Mouse (Mus musculus) stomach, adult 2 months (tissue): ENCODE results near the gene Ccdc106. TPM values are rescaled to one million over a fixed set of nuclear protein-coding genes. Genes with fewer than 3 reads are reported as not detected.

Experiments used
- polyA plus RNA-seq: library from polyadenylated mRNA; depleted of rRNA; stranded (reverse); fragments of >200 nt; gene quantifications from 2 replicates; pipeline ENCODE4 v1.2.3, GENCODE M21; 2012; rRNA removed

Ccdc106 gene
- 2.9 and 4.2 TPM in 2 replicates for polyA plus RNA-seq

GRCm38 (mm10) chr7:5020000-5020681, at the start of gene Ccdc106, which contains the start of gene Zfp865:
Ccdc106 (plus strand) TSS chr7:5020553.
Zfp865 (plus strand) TSS chr7:5020376.

GRCm38 (mm10) chr7:4971068-4971467, 49.3 kb upstream of the Ccdc106 start, which contains the start of gene Sbk3:
Sbk3 (minus strand) TSS chr7:4971168.

DNA sequence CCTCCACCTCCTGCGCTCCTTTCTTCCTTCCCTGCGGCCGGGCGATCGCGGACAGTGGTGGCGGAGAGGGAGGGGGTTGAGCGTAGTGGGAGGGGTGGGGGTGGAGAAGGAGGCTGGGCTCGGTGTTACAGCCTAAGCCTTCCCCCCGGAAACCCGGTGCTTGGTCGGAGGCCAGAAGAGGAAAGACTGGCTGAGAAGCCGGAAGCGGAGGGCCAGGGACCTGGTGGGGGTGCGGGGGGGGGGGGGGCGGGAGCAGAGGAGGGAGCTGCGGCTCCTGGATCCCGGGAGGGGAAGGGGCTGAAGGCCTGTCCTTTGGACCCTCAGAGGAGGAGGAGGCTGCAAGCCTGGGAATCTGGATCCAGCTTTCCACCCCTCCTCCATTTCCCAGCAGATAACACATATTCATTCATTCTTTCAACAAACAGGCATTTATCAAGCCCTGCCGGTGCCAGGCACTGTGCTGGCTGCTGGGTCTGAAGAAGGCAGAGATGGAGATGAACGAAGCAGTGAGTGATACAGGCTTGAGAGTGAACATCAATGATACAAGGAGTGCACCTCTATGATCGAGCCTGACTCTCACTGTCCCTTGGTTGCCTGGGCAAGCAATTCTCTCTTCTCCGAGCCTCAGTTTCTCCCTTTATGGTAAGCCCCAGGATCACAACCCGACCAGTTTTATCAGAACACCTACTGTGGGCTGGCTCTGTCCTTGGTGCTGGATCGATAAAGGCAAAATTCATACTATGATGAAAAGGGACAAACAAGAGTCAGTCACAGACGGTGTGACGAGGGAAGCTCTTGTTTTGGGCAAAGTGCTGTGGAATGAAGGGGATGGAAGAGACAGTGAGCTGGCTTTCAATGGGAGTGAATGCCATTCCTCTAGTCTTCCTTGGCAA, 24.1 kb upstream of the Ccdc106 start, which contains the start of gene Zfp579:
Gene Zfp579, minus strand, starts transcription at position 156 of the 893 bp plus-strand sequence.

DNA sequence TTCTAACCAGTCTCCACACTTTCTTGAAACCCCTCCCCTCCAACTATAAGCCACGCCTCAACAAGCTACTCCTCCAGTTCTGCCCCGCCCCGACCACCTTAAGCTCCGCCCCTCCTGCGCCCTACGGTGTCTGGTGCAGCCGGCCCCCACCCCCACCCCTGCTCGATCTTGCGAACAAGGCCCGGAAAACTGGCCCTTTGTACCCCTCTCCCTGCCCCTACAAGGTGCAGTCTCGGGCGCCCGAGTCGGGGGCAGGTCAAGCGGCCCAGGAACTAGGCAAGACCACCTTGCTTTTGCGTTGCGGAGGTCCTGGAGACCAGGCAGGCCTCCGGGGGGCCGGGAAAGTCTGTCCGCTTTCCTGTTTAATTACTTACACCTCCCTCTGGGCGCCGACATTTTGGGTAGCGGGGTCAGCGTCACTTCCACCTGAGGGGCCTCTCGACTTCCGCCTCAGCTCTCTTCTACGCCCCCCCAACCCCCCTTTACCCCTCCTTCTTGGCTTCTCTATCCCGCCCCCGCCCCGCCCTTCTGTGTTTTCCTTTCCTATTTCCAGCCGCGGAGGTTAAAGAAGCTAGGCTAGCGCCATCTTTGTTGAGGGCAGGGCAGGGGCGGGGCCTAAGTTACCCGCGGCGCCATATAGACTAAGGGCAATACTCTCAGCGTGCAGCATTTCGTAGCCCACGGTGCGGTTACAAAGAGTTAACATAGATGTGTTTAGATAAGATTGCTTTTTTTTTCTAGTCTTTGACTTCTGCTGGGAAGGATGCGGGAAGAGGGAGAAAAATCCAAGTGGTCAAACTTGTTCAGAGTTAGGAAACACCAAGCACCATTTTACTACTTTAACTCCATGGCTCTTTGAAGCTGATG, 5.9 kb upstream of the Ccdc106 start, which contains the start of the genes Zfp524 and Fiz1:
Gene Zfp524, plus strand, starts transcription at position 165 of the 867 bp plus-strand sequence.
Gene Fiz1, minus strand, starts transcription at position 447 of the 867 bp plus-strand sequence.

DNA sequence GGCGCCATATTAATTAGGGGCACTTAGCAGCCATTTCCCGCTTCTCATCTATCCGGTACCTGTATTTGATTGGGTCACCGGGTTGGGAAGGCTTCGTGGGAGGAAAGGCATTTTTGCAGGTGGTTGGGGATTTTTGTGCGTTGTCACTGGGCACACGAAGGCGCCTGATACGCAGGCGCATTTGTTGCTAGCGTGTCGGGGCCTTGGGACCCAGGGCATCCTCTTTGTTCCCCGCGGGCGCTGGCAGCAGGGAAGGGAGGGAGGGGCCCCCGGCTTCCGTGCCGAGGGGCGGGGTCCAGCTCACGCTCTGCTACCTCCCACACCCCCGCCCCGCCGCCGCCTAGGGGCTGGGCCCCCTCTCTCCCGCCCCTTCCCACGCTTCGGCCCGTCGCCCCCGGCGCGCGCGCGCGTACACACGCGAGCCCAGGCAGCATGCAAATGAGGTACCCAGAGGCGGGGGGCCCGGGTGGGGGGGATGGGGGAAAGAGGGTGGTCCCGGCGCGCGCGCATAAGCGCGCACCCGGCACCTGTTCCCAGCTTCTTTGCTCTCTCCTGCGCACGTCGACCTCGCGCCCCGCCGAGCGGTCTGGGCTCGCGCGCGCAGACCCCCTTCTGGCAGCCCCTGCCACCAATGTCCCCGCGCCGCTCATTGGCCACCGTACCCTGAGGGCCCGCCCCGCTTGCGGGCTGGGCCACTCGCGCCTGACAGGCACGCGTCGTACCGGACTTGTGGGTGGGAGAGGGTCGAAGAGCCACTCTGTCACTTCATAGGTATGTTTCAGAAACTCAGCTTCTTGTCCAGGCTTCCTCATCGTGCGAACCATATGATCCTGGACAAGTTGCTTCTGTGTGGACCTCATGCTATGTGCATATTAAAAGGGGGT, 5.0 kb upstream of the Ccdc106 start, which contains the start of gene Gm44973:
Gene Gm44973, plus strand, starts transcription at position 379 of the 884 bp plus-strand sequence.

DNA sequence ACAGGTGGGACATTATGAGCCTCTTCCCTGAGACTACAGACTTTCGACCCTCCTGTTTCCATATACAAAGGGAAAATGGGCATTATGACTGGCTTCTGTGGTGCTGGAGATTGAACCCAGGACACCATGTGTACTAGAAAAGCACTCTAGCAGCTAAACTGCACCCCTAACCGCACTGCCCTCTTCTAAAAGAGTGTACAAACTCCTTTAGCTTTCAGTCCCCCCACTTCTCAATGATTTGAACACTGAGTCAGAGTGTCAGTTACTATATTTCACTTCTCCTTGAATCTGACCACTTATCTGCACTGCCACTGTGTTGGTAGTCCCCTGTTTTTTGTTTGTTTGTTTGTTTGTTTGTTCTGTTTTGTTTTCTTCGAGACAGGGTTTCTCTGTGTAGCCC, 13.5 kb downstream of the Ccdc106 start, which contains the start of gene 4632433K11Rik:
Gene 4632433K11Rik, plus strand, starts transcription at position 301 of the 400 bp plus-strand sequence.

DNA sequence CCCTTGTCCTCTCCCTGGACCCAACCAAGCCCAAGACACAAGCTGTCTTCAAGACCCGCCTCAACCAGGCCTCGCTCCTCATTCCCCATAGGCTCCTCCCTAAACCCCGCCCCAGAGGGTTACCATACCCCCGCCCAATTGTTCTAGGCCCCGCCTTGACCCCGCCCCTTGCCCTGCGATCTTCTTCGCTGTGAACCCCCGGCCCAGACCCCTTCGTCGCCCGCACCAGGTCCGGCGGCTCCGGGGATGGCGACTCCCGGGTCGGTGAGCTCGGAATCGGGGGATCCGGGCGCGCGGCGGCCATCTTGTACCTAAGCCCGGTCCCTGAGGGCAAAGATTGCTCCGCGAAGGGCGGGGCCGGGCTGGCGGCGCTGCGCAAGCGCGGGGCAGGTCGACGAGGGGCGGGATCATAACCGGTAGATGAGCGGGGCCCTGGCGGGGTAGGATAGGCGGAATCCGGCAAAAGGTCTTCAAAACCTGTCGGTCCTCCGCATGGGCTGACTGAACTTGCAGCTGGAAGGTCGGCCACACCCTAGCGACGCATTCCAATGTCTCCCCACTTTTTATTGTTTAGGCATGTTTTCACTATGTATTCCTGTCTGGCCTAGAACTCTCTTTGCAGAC, 17.9 kb downstream of the Ccdc106 start, which contains the start of gene Zfp784:
Gene Zfp784, minus strand, starts transcription at position 338 of the 624 bp plus-strand sequence.

GRCm38 (mm10) chr7:5051193-5052192, 31.1 kb downstream of the Ccdc106 start, which contains the start of gene Zfp580:
Zfp580 (plus strand) TSS chr7:5051538.

GRCm38 (mm10) chr7:5061774-5062359, 41.5 kb downstream of the Ccdc106 start, which contains the start of gene U2af2:
U2af2 (plus strand) TSS chr7:5062143.

GRCm38 (mm10) chr7:5080010-5080751, 59.8 kb downstream of the Ccdc106 start, which contains the start of gene Epn1:
Epn1 (plus strand) TSS chr7:5080235.

Other genes with a start within 250 kb of the Ccdc106 start
- gene Fam71e2, start 249.3 kb upstream of the Ccdc106 start, polyA plus RNA-seq: not detected in 2 replicates
- 0.12 and 0.42 TPM in 2 replicates for gene Il11, start 237.7 kb upstream of the Ccdc106 start, polyA plus RNA-seq
- gene Tmem190, start 237.6 kb upstream of the Ccdc106 start, polyA plus RNA-seq: not detected in 2 replicates
- gene Tmem238, start 230.9 kb upstream of the Ccdc106 start, polyA plus RNA-seq: 157 and 379 TPM in 2 replicates
- 174 and 224 TPM in 2 replicates for gene Rpl28, start 227.7 kb upstream of the Ccdc106 start, polyA plus RNA-seq
- gene Ube2s, start 208.0 kb upstream of the Ccdc106 start, polyA plus RNA-seq: 106 and 114 TPM in 2 replicates
- gene Shisa7, start 175.9 kb upstream of the Ccdc106 start, polyA plus RNA-seq: 0.68 and 1.5 TPM in 2 replicates
- gene Isoc2b, start 150.3 kb upstream of the Ccdc106 start, polyA plus RNA-seq: 17.4 and 25.7 TPM in 2 replicates
- 12.8 and 15.9 TPM in 2 replicates for gene Isoc2a, start 143.4 kb upstream of the Ccdc106 start, polyA plus RNA-seq
- gene Gm36210, start 114.0 kb upstream of the Ccdc106 start, polyA plus RNA-seq: 0.05 TPM in 1 of 2 replicates, not detected in the other
- gene Zfp628, start 105.3 kb upstream of the Ccdc106 start, polyA plus RNA-seq: 13.0 and 16.4 TPM in 2 replicates
- 5.5 and 7.6 TPM in 2 replicates for gene Nat14, start 98.5 kb upstream of the Ccdc106 start, polyA plus RNA-seq
- gene Ssc5d, start 94.8 kb upstream of the Ccdc106 start, polyA plus RNA-seq: 4.7 and 6.8 TPM in 2 replicates
- 4.1 and 12.6 TPM in 2 replicates for gene Sbk2, start 56.1 kb upstream of the Ccdc106 start, polyA plus RNA-seq
- gene Sbk3, start 49.4 kb upstream of the Ccdc106 start, polyA plus RNA-seq: 0.12 and 0.40 TPM in 2 replicates
- 58.0 and 73.6 TPM in 2 replicates for gene Zfp579, start 24.4 kb upstream of the Ccdc106 start, polyA plus RNA-seq
- 21.3 and 34.0 TPM in 2 replicates for gene Zfp524, start 6.1 kb upstream of the Ccdc106 start, polyA plus RNA-seq
- gene Fiz1, start 5.9 kb upstream of the Ccdc106 start, polyA plus RNA-seq: 13.2 and 13.7 TPM in 2 replicates
- 0.17 TPM in 1 of 2 replicates, not detected in the other for gene Gm44973, start 5.1 kb upstream of the Ccdc106 start, polyA plus RNA-seq
- gene Zfp865, start 177 bp upstream of the Ccdc106 start, polyA plus RNA-seq: 16.3 and 18.3 TPM in 2 replicates
- not detected in 2 replicates for gene 4632433K11Rik, start 13.6 kb downstream of the Ccdc106 start, polyA plus RNA-seq
- gene Zfp784, start 17.9 kb downstream of the Ccdc106 start, polyA plus RNA-seq: 2.6 and 2.8 TPM in 2 replicates
- 13.4 and 37.9 TPM in 2 replicates for gene Zfp580, start 31.0 kb downstream of the Ccdc106 start, polyA plus RNA-seq
- gene U2af2, start 41.6 kb downstream of the Ccdc106 start, polyA plus RNA-seq: 49.3 and 66.5 TPM in 2 replicates
- gene Epn1, start 59.7 kb downstream of the Ccdc106 start, polyA plus RNA-seq: 186 and 241 TPM in 2 replicates
- gene Rfpl4, start 96.4 kb downstream of the Ccdc106 start, polyA plus RNA-seq: not detected in 2 replicates
- gene Rasl2-9, start 105.4 kb downstream of the Ccdc106 start, polyA plus RNA-seq: not detected in 2 replicates
- gene Vmn1r55, start 129.1 kb downstream of the Ccdc106 start, polyA plus RNA-seq: not detected in 2 replicates
- gene Vmn1r56, start 176.2 kb downstream of the Ccdc106 start, polyA plus RNA-seq: not detected in 2 replicates
- gene Vmn1r57, start 197.9 kb downstream of the Ccdc106 start, polyA plus RNA-seq: not detected in 2 replicates